Mouse (Mus musculus): Measurements from ENCODE around the gene Taar7f.
"Not testable (repeated sequence)": the region's sequence is repeated elsewhere in the genome, so short reads cannot be mapped to it uniquely, and the experiment has no call there.

- not testable (repeated sequence) for TF ChIP-seq POLR2A (IDR thresholded peaks at IDR 0.05; ENCODE audit: low read depth, low read length); CTCF (conservative IDR thresholded peaks at IDR 0.05; ENCODE audit: insufficient read depth, insufficient read length, low read depth, low read length)
These were observed 47.7 kb downstream of the Taar7f start for GRCm38 (mm10) chr10:24097010-24097409.
